9 mouse cellular contexts compared by ENCODE assay signal in genomic region chr7:107661189-107661842, GRCm38 (mm10). TPM values are rescaled to one million over a fixed set of nuclear protein-coding genes. Genes with fewer than 3 reads are reported as not detected.
DNase-seq lines count a peak whose midpoint lies in the region; ATAC-seq lines count a peak whose summit lies in the region.
"Had no signal": no experiment of that assay in that cellular context is flagged by ENCODE, and none has a peak within 500 bp of the region (broad histone marks: within the 10 kb centered on the region; RNA-seq: fewer than 3 reads in every experiment).

No protein-coding gene starts in this region.

- intact Hi-C loops in heart, postnatal 25 days (cut with DNase I), result loop anchor here (1.0 to 5.0 kb wide), 4 partner anchors 47 to 119 kb away; no protein-coding TSS in a partner anchor

- H3K27ac ChIP-seq in forebrain, embryonic 12.5 days, result no peak overlapping the region
- no peak overlapping the region for H3K27ac ChIP-seq in liver, embryonic 15.5 days (replicated peaks)
- H3K27ac ChIP-seq in neural tube, embryonic 12.5 days, result no peak overlapping the region
- H3K27ac ChIP-seq: heart, embryonic 13.5 days had no signal

- peaks cover 27% of the 10 kb centered on the region for H3K4me1 ChIP-seq in forebrain, embryonic 12.5 days
- peaks cover 18% of the 10 kb centered on the region for H3K4me1 ChIP-seq in liver, embryonic 15.5 days (replicated peaks)
- H3K4me1 ChIP-seq in neural tube, embryonic 12.5 days, result peaks cover 22% of the 10 kb centered on the region

- no peak overlapping the region for H3K4me2 ChIP-seq in forebrain, embryonic 12.5 days
- H3K4me2 ChIP-seq in liver, embryonic 15.5 days, result no peak overlapping the region
- no peak overlapping the region for H3K4me2 ChIP-seq in neural tube, embryonic 12.5 days (replicated peaks)
- H3K4me2 ChIP-seq: heart, embryonic 13.5 days had no signal

- no peak overlapping the region for H3K4me3 ChIP-seq in forebrain, embryonic 12.5 days (replicated peaks)
- H3K4me3 ChIP-seq in liver, embryonic 15.5 days (replicated peaks), result no peak overlapping the region
- H3K4me3 ChIP-seq in neural tube, embryonic 12.5 days, result no peak overlapping the region
- H3K4me3 ChIP-seq: heart, embryonic 13.5 days had no signal

- 0 out of 2 replicates have a peak, but pooled peaks have one; percentile 54 for ATAC-seq in cerebellum, adult (ENCODE audit: insufficient number of reproducible peaks, low FRiP score, low TSS enrichment)
- peak; percentile 81 for ATAC-seq in forebrain, embryonic 12.5 days (ENCODE audit: low FRiP score)
- peak; percentile 55 for ATAC-seq in liver, embryonic 15.5 days (ENCODE audit: insufficient read depth)
- ATAC-seq in neural tube, embryonic 12.5 days (ENCODE audit: low FRiP score, low read depth), result peak; percentile 78

- H3K27me3 ChIP-seq in forebrain, embryonic 12.5 days, result 0 out of 2 replicates have a peak, but pooled peaks cover 13% of the 10 kb centered on the region
- no peaks in the 10 kb centered on the region for H3K27me3 ChIP-seq in liver, embryonic 15.5 days
- H3K27me3 ChIP-seq in neural tube, embryonic 12.5 days (replicated peaks), result peaks cover 4% of the 10 kb centered on the region
- H3K27me3 ChIP-seq: heart, embryonic 13.5 days had no signal

- peak; percentile 85 for DNase-seq in MN1 (ENCODE audit: low spot score)
- peak; percentile 7 for DNase-seq in heart, postnatal 25 days (ENCODE audit: low spot score)
- peak; percentile 78 to 85 for DNase-seq in kidney, postnatal 36 days
- DNase-seq in thymus, postnatal 10 days (ENCODE audit: low spot score in 2 of 2), result peak; percentile 22 to 54

- no peaks in the 10 kb centered on the region for H3K9me3 ChIP-seq in forebrain, embryonic 12.5 days
- H3K9me3 ChIP-seq in liver, embryonic 15.5 days (replicated peaks), result no peaks in the 10 kb centered on the region
- no peaks in the 10 kb centered on the region for H3K9me3 ChIP-seq in neural tube, embryonic 12.5 days
- H3K9me3 ChIP-seq: heart, embryonic 13.5 days had no signal

- WGBS in forebrain, embryonic 12.5 days, result 16% methylated on average over 8 of the region's 8 CpGs
- WGBS in liver, embryonic 15.5 days (ENCODE audit: insufficient replicate concordance), result 28% methylated on average over 8 of the region's 8 CpGs
- WGBS in neural tube, embryonic 12.5 days, result 19% methylated on average over 8 of the region's 8 CpGs

- no peak overlapping the region for H3K9ac ChIP-seq in forebrain, embryonic 12.5 days
- H3K9ac ChIP-seq in liver, embryonic 15.5 days, result no peak overlapping the region
- H3K9ac ChIP-seq in neural tube, embryonic 12.5 days, result no peak overlapping the region

- no peaks in the 10 kb centered on the region for H3K36me3 ChIP-seq in forebrain, embryonic 12.5 days (replicated peaks)
- no peaks in the 10 kb centered on the region for H3K36me3 ChIP-seq in liver, embryonic 15.5 days (replicated peaks)
- H3K36me3 ChIP-seq in neural tube, embryonic 12.5 days, result no peaks in the 10 kb centered on the region
- H3K36me3 ChIP-seq: heart, embryonic 13.5 days had no signal

RNA-seq across cellular contexts. Expression of gene 5330417H12Rik, which starts 36.4 kb away (rescaled TPM):
- not detected in 2 replicates for polyA plus RNA-seq in forebrain, embryonic 12.5 days (2016; fragmentation: Nextera tagmentation; extraction: Ambion mirVana)
- not detected for total RNA-seq in heart, postnatal 25 days (2021)
- polyA plus RNA-seq in liver, embryonic 15.5 days (2015; fragmentation: Nextera tagmentation; extraction: Ambion mirVana), result not detected in 2 replicates
- not detected in 2 replicates for polyA plus RNA-seq in neural tube, embryonic 12.5 days (2016; fragmentation: Nextera tagmentation; extraction: Ambion mirVana)
- polyA plus RNA-seq: heart, embryonic 13.5 days had no signal

Comparison
In these comparisons a context has a peak if more than half of its experiments do, and no peak if none do; other contexts are left out.
1. DNase-seq: peak in every context shown above with its lines; median percentile 85 in MN1; 82 in kidney, postnatal 36 days; 38 in thymus, postnatal 10 days; 7 in heart, postnatal 25 days.